Mouse (Mus musculus): ENCODE results near the gene Tmem25.

GRCm38 (mm10) chr9:44747341-44747740, 51.8 kb downstream of the Tmem25 start:
- TF ChIP-seq NELFE (IDR thresholded peaks at IDR 0.05; ENCODE audit: low read depth, low read length) (no peak), CTCF (conservative IDR thresholded peaks at IDR 0.05 in 1 of 2, IDR thresholded peaks at IDR 0.05 in 1 of 2; ENCODE audit: low read depth in 2 of 2, low read length in 2 of 2) (no peak), USF1 (IDR thresholded peaks at IDR 0.05; ENCODE audit: low read depth, low read length) (no peak), ZMIZ1 (IDR thresholded peaks at IDR 0.05; ENCODE audit: low read depth, low read length) (no peak), ELF1 (IDR thresholded peaks at IDR 0.05; ENCODE audit: low read depth, low read length) (no peak), MXI1 (IDR thresholded peaks at IDR 0.05; ENCODE audit: low read depth, low read length) (no peak), E2F4 (IDR thresholded peaks at IDR 0.05; ENCODE audit: insufficient replicate concordance, low read depth, low read length) (no peak), IRF4 (IDR thresholded peaks at IDR 0.05; ENCODE audit: low read depth, low read length) (no peak), POLR2A (IDR thresholded peaks at IDR 0.05; ENCODE audit: low read depth, low read length) (no peak), KAT2A (IDR thresholded peaks at IDR 0.05; ENCODE audit: insufficient replicate concordance, low read length) (no peak), GABPA (IDR thresholded peaks at IDR 0.05; ENCODE audit: insufficient replicate concordance, low read depth, low read length) (no peak), MEF2A (IDR thresholded peaks at IDR 0.05; ENCODE audit: borderline replicate concordance, low read depth, low read length) (no peak)

Data from CH12.LX (cell line).